30 mouse cellular contexts compared by ENCODE assay signal in the genomic region with DNA sequence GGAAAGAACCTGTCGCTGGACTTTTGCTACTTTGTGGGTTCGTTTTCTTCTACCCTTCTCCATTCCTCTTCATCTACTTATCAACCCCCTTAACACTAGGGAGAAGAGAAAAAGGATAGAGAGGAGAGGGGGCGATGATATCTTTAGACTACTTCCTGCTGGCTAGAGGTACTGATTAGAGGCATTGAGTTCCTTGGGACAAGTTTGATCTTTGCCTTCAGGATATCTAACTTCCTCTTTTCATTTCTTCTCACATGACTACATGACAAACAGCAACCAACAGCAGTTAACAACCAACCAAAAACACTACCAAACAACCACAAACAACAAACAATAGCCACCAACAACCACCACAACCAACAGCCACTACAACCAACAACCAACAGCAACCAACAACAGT. TPM values are rescaled to one million over a fixed set of nuclear protein-coding genes. Genes with fewer than 3 reads are reported as not detected.
DNase-seq lines count a peak whose midpoint lies in the region; ATAC-seq and TF ChIP-seq lines count a peak whose summit lies in the region.
"Had no signal": no experiment of that assay in that cellular context is flagged by ENCODE, and none has a peak within 500 bp of the region (broad histone marks: within the 10 kb centered on the region; RNA-seq: fewer than 3 reads in every experiment).

No protein-coding gene starts in this region.

- H3K79me2 ChIP-seq in MEL (ENCODE audit: control insufficient read depth, insufficient read depth, low read length, poor library complexity): no peaks in the 10 kb centered on the region

- no peak overlapping the region for H3K9ac ChIP-seq in MEL (ENCODE audit: control insufficient read depth, low read depth, low read length, poor library complexity, severe bottlenecking)
- H3K9ac ChIP-seq: forebrain, embryonic 13.5 days; heart, embryonic 13.5 days; hindbrain, embryonic 12.5 days; hindbrain, embryonic 15.5 days had no signal

- H3K4me3 ChIP-seq in MEL (ENCODE audit: control insufficient read depth in 1 of 2, insufficient read depth in 1 of 2, low read depth in 2 of 2, low read length in 2 of 2): peak overlapping the region in 1 of 2 experiments; percentile 38; a peak in 2 of 4 replicates
- H3K4me3 ChIP-seq: forebrain, embryonic 10.5 days; forebrain, embryonic 13.5 days; gastrocnemius, adult 2 months; heart, embryonic 13.5 days; hindbrain, embryonic 12.5 days; hindbrain, embryonic 15.5 days had no signal

- H3K9me3 ChIP-seq in MEL (replicated peaks; ENCODE audit: insufficient read depth, low read length): no peaks in the 10 kb centered on the region
- H3K9me3 ChIP-seq: forebrain, embryonic 10.5 days; forebrain, embryonic 13.5 days; heart, embryonic 13.5 days; hindbrain, embryonic 12.5 days; hindbrain, embryonic 15.5 days had no signal

- H3K27ac ChIP-seq in MEL (ENCODE audit: control insufficient read depth, low read depth, low read length): peak overlapping the region; percentile 91
- H3K27ac ChIP-seq: forebrain, embryonic 10.5 days; forebrain, embryonic 13.5 days; gastrocnemius, adult 2 months; heart, embryonic 13.5 days; hindbrain, embryonic 12.5 days; hindbrain, embryonic 15.5 days had no signal

- TF ChIP-seq POLR2A in MEL (IDR thresholded peaks at IDR 0.05; ENCODE audit: control insufficient read depth in 1 of 2, insufficient read depth in 1 of 2, low read depth in 1 of 2, low read length in 2 of 2, poor library complexity in 1 of 2): no peak

- peak; percentile 51 for DNase-seq in 416B (ENCODE audit: low read depth)
- DNase-seq in MEL (ENCODE audit: low read depth, low spot score): peak; percentile 76
- DNase-seq in lung, postnatal 14 days: no peak
- DNase-seq in cerebellum, adult 9-10 months: no peak
- no peak for DNase-seq in right cerebral cortex, adult 2 months (ENCODE audit: low spot score in 2 of 2)
- DNase-seq: adrenal gland, postnatal 10 days; adrenal gland, postnatal 36 days; cerebellum, adult 11 months; cerebellum, adult 2 months; cerebellum, postnatal 10 days; cerebellum, postnatal 36 days; gastrocnemius, adult 2 months; gastrocnemius, postnatal 14 days; heart, adult 18-20 months had no signal

- no peaks in the 10 kb centered on the region for H3K27me3 ChIP-seq in MEL (ENCODE audit: control insufficient read depth in 1 of 2, insufficient read depth in 2 of 2, low read length in 2 of 2)
- H3K27me3 ChIP-seq: forebrain, embryonic 13.5 days; heart, embryonic 13.5 days; hindbrain, embryonic 12.5 days; hindbrain, embryonic 15.5 days had no signal

- peaks cover 15 to 20% of the 10 kb centered on the region in 2 experiments for H3K4me1 ChIP-seq in MEL (ENCODE audit: control insufficient read depth in 1 of 2, insufficient read depth in 2 of 2, low read length in 2 of 2)
- H3K4me1 ChIP-seq: forebrain, embryonic 13.5 days; hindbrain, embryonic 12.5 days; hindbrain, embryonic 15.5 days had no signal

- TF ChIP-seq CTCF in MEL (IDR thresholded peaks at IDR 0.05 in 2 of 3, conservative IDR thresholded peaks at IDR 0.05 in 1 of 3; ENCODE audit: control insufficient read depth in 1 of 3, insufficient read depth in 1 of 3, low read depth in 2 of 3, low read length in 3 of 3, poor library complexity in 1 of 3, severe bottlenecking in 1 of 3): no peak

- H3K36me3 ChIP-seq in MEL (ENCODE audit: control insufficient read depth in 1 of 2, insufficient read depth in 2 of 2, low read length in 2 of 2): peaks cover 0 to 11% of the 10 kb centered on the region in 2 experiments; a peak in 2 of 4 replicates
- H3K36me3 ChIP-seq: forebrain, embryonic 10.5 days; heart, embryonic 13.5 days; hindbrain, embryonic 12.5 days; hindbrain, embryonic 15.5 days had no signal

- peak; percentile 87 to 95 for TF ChIP-seq EP300 in MEL (IDR thresholded peaks at IDR 0.05; ENCODE audit: low read depth in 1 of 2, low read length in 2 of 2)

- ATAC-seq in granulocyte monocyte progenitor cell, adult 5-6 weeks (replicated peaks; ENCODE audit: poor library complexity, severe bottlenecking): peak; percentile 49
- ATAC-seq: CD4-positive, CD25-positive, alpha-beta regulatory T cell, adult 4 months; forebrain, embryonic 13.5 days; forebrain, embryonic 16.5 days; intestine, postnatal 0 days; Patski had no signal

- TF ChIP-seq RAD21 in MEL (IDR thresholded peaks at IDR 0.05; ENCODE audit: low read depth, low read length): no peak

TF ChIP-seq in MEL, 35 proteins besides CTCF, POLR2A, EP300 and RAD21 (continues in another document):
- TF ChIP-seq KAT2A (conservative IDR thresholded peaks at IDR 0.05; ENCODE audit: low read depth, low read length) (peak; percentile 40; the same call in 1 of the 2 replicates), CHD2 (IDR thresholded peaks at IDR 0.05; ENCODE audit: low read length) (no peak), TAL1 (IDR thresholded peaks at IDR 0.05; ENCODE audit: low read length) (no peak), ZNF384 (IDR thresholded peaks at IDR 0.05; ENCODE audit: low read depth, low read length) (no peak), TCF12 (IDR thresholded peaks at IDR 0.05; ENCODE audit: low read depth, low read length) (no peak; the same call in 1 of the 2 replicates), POLR2AphosphoS2 (IDR thresholded peaks at IDR 0.05; ENCODE audit: low read length) (no peak), USF1 (IDR thresholded peaks at IDR 0.05; ENCODE audit: low read depth, low read length) (peak; percentile 71), ZKSCAN1 (IDR thresholded peaks at IDR 0.05; ENCODE audit: low read depth, low read length) (no peak), ZC3H11A (IDR thresholded peaks at IDR 0.05; ENCODE audit: low read depth, low read length) (no peak), JUND (IDR thresholded peaks at IDR 0.05; ENCODE audit: low read depth, low read length) (no peak), GATA1 (IDR thresholded peaks at IDR 0.05; ENCODE audit: low read depth, low read length) (peak; percentile 87), GABPA (IDR thresholded peaks at IDR 0.05; ENCODE audit: low read depth, low read length) (no peak), BHLHE40 (IDR thresholded peaks at IDR 0.05; ENCODE audit: borderline replicate concordance, low read depth, low read length) (peak; percentile 88), MAZ (IDR thresholded peaks at IDR 0.05; ENCODE audit: low read depth, low read length) (no peak), E2F4 (IDR thresholded peaks at IDR 0.05; ENCODE audit: borderline replicate concordance, low read depth, low read length) (no peak), NRF1 (IDR thresholded peaks at IDR 0.05; ENCODE audit: insufficient read depth, low read depth, low read length, poor library complexity, severe bottlenecking) (no peak), MAX (IDR thresholded peaks at IDR 0.05; ENCODE audit: low read length) (0 out of 2 replicates have a peak, but pooled peaks have one; percentile 53), MXI1 (IDR thresholded peaks at IDR 0.05; ENCODE audit: low read depth, low read length) (peak; percentile 47; the same call in 1 of the 2 replicates), MYB (IDR thresholded peaks at IDR 0.05; ENCODE audit: low read depth, low read length) (peak; percentile 78), ZMIZ1 (IDR thresholded peaks at IDR 0.05; ENCODE audit: low read depth, low read length) (no peak), MEF2A (IDR thresholded peaks at IDR 0.05; ENCODE audit: extremely low read depth, insufficient replicate concordance, low read depth, low read length, poor library complexity, severe bottlenecking) (no peak), CHD1 (IDR thresholded peaks at IDR 0.05; ENCODE audit: low read depth, low read length) (no peak), TBP (IDR thresholded peaks at IDR 0.05; ENCODE audit: low read depth, low read length) (no peak), UBTF (IDR thresholded peaks at IDR 0.05; ENCODE audit: borderline replicate concordance, insufficient read depth, low read depth, low read length) (no peak), RCOR1 (IDR thresholded peaks at IDR 0.05; ENCODE audit: low read depth, low read length) (peak; percentile 81), MAFK (IDR thresholded peaks at IDR 0.05; ENCODE audit: borderline replicate concordance, low read depth, low read length) (no peak), SIN3A (IDR thresholded peaks at IDR 0.05; ENCODE audit: low read length) (peak; percentile 72; the same call in 1 of the 2 replicates), SMC3 (IDR thresholded peaks at IDR 0.05; ENCODE audit: low read depth, low read length) (no peak), ELF1 (IDR thresholded peaks at IDR 0.05; ENCODE audit: low read depth, low read length) (peak; percentile 37; the same call in 1 of the 2 replicates), POLR2AphosphoS5 (IDR thresholded peaks at IDR 0.05; ENCODE audit: borderline replicate concordance, low read depth, low read length) (no peak), MYC (IDR thresholded peaks at IDR 0.05; ENCODE audit: low read depth, low read length) (0 out of 2 replicates have a peak, but pooled peaks have one; percentile 42), ETS1 (IDR thresholded peaks at IDR 0.05; ENCODE audit: low read depth, low read length) (peak; percentile 72), NELFE (IDR thresholded peaks at IDR 0.05; ENCODE audit: low read depth, low read length) (no peak), USF2 (IDR thresholded peaks at IDR 0.05; ENCODE audit: borderline replicate concordance in 1 of 2, insufficient read depth in 1 of 2, low read depth in 1 of 2, low read length in 2 of 2) (no peak)

RNA-seq across cellular contexts. Expression of gene Gan, which starts 24.2 kb away (rescaled TPM):
- 8.2 and 8.7 TPM in 2 replicates for total RNA-seq in MEL (2012; rRNA removed)
- 1 to 10 TPM in 1 of 2 experiments, not detected in 1; 5.6 TPM for polyA plus RNA-seq in MEL (2012; ENCODE audit: insufficient read depth in 1 of 2, insufficient read length in 2 of 2, low read depth in 1 of 2, low replicate concordance in 2 of 2, missing spikeins in 1 of 2)
- 5.9 and 7.6 TPM in 2 replicates for total RNA-seq in granulocyte monocyte progenitor cell, adult 5-6 weeks (2014; fragmentation: Nextera tagmentation)
- 3.4 and 6.4 TPM in 2 replicates for total RNA-seq in granulocyte monocyte progenitor cell, adult 5-6 weeks (2017)

RNA-seq across cellular contexts. Expression of gene Bco1, which starts 38.0 kb away (rescaled TPM):
- 1.2 and 1.6 TPM in 2 replicates for total RNA-seq in MEL (2012; rRNA removed)
- polyA plus RNA-seq in MEL (2012; ENCODE audit: insufficient read depth in 1 of 2, insufficient read length in 2 of 2, low read depth in 1 of 2, low replicate concordance in 2 of 2, missing spikeins in 1 of 2): under 1 TPM in 1 of 2 experiments, not detected in 1; 0.70 TPM
- total RNA-seq in granulocyte monocyte progenitor cell, adult 5-6 weeks (2014; fragmentation: Nextera tagmentation): 0.47 and 0.49 TPM in 2 replicates
- 1.1 and 2.3 TPM in 2 replicates for total RNA-seq in granulocyte monocyte progenitor cell, adult 5-6 weeks (2017)
- total RNA-seq: gastrocnemius, adult 2 months; heart, postnatal 25 days had no signal
- polyA plus RNA-seq: C2C12; CD4-positive, CD25-positive, alpha-beta regulatory T cell, adult 4 months; forebrain, embryonic 13.5 days; heart, embryonic 16.5 days; Patski had no signal

RNA-seq across cellular contexts. Expression of gene Pkd1l2, which starts 51.5 kb away (rescaled TPM):
- total RNA-seq in MEL (2012; rRNA removed): 0.92 and 1.5 TPM in 2 replicates
- under 1 TPM in 1 of 2 experiments, not detected in 1; 0.86 TPM for polyA plus RNA-seq in MEL (2012; ENCODE audit: insufficient read depth in 1 of 2, insufficient read length in 2 of 2, low read depth in 1 of 2, low replicate concordance in 2 of 2, missing spikeins in 1 of 2)
- total RNA-seq in granulocyte monocyte progenitor cell, adult 5-6 weeks (2014; fragmentation: Nextera tagmentation): not detected in 2 replicates
- total RNA-seq in granulocyte monocyte progenitor cell, adult 5-6 weeks (2017): not detected in 2 replicates
- total RNA-seq: heart, adult 18-20 months; heart, postnatal 25 days; hematopoietic stem cell, adult 5-6 weeks had no signal
- polyA plus RNA-seq: C2C12; CD4-positive, CD25-positive, alpha-beta regulatory T cell, adult 4 months; embryonic facial prominence, embryonic 11.5 days; forebrain, embryonic 10.5 days; forebrain, embryonic 13.5 days; forebrain, embryonic 16.5 days; heart, embryonic 13.5 days; heart, embryonic 16.5 days; hindbrain, embryonic 12.5 days; intestine, embryonic 14.5 days; Patski had no signal

Comparison
In these comparisons a context has a peak if more than half of its experiments do, and no peak if none do; other contexts are left out.
1. DNase-seq: peak in 416B (single experiment) and MEL (single experiment); none in lung, postnatal 14 days (single experiment), cerebellum, adult 9-10 months (single experiment) and right cerebral cortex, adult 2 months (0 of 2).